Mouse (Mus musculus): ENCODE results near the gene Gm49396.

The Gm49396 gene

GRCm38 (mm10) chr7:30553021-30553589, 10.0 kb upstream of the Gm49396 start:
- peak; percentile 40 for DNase-seq

GRCm38 (mm10) chr7:30553810-30554584, 9.1 kb upstream of the Gm49396 start:
- no peak for DNase-seq

- DNase-seq: peak; percentile 41
These were observed 6.1 kb upstream of the Gm49396 start for GRCm38 (mm10) chr7:30556894-30557536.

- DNase-seq: no peak
These were observed 5.1 kb upstream of the Gm49396 start for GRCm38 (mm10) chr7:30557901-30558514.

GRCm38 (mm10) chr7:30558656-30559442, 4.3 kb upstream of the Gm49396 start:
- DNase-seq: no peak

- DNase-seq: peak; percentile 94
These were observed 3.6 kb upstream of the Gm49396 start, which contains the start of gene Lin37 for GRCm38 (mm10) chr7:30559443-30559954. Gene Lin37, minus strand, starts transcription at chr7:30559838.

GRCm38 (mm10) chr7:30560296-30560695, 2.8 kb upstream of the Gm49396 start:
- no peak for DNase-seq

- no peak for DNase-seq
These were observed 523 bp upstream of the Gm49396 start for GRCm38 (mm10) chr7:30562526-30563116.

- peak; percentile 66 for DNase-seq
These were observed 749 bp downstream of the Gm49396 start for GRCm38 (mm10) chr7:30563906-30564280.

GRCm38 (mm10) chr7:30564970-30565571, 1.9 kb downstream of the Gm49396 start, which contains the start of gene Igflr1:
Gene Igflr1, plus strand, starts transcription at chr7:30565427.
- no peak for DNase-seq

- DNase-seq: no peak
These were observed 2.9 kb downstream of the Gm49396 start for GRCm38 (mm10) chr7:30566033-30566432.

GRCm38 (mm10) chr7:30567555-30567954, 4.4 kb downstream of the Gm49396 start:
- no peak for DNase-seq

- DNase-seq: no peak
These were observed 9.2 kb downstream of the Gm49396 start for GRCm38 (mm10) chr7:30572389-30572788.

GRCm38 (mm10) chr7:30572969-30573368, 9.8 kb downstream of the Gm49396 start:
- DNase-seq: no peak

GRCm38 (mm10) chr7:30579950-30580349, 16.8 kb downstream of the Gm49396 start:
- no peak for DNase-seq

GRCm38 (mm10) chr7:30581547-30581946, 18.4 kb downstream of the Gm49396 start:
- DNase-seq: no peak

GRCm38 (mm10) chr7:30584339-30584738, 21.2 kb downstream of the Gm49396 start:
- no peak for DNase-seq

- no peak for DNase-seq
These were observed 22.0 kb downstream of the Gm49396 start for GRCm38 (mm10) chr7:30585170-30585569.

- DNase-seq: no peak
These were observed 23.4 kb downstream of the Gm49396 start for GRCm38 (mm10) chr7:30586455-30587020.

GRCm38 (mm10) chr7:30587842-30588667, 24.9 kb downstream of the Gm49396 start:
- DNase-seq: no peak
